Mouse (Mus musculus) ES-Bruce4 (cell line): ENCODE data around the gene Spryd3. TPM values are rescaled to one million over a fixed set of nuclear protein-coding genes. Genes with fewer than 3 reads are reported as not detected.
A peak's percentile ranks its signal among the peaks of the same experiment; 100 is the strongest.

ENCODE experiments used
- H3K27ac ChIP-seq: 2 replicates; pipeline ENCODE4 v1.5.1; 2012; ENCODE audit warnings: low read length, inconsistent platforms; ENCODE audit not compliant: insufficient read depth
- H3K27me3 ChIP-seq: 2 replicates; pipeline ENCODE4 v1.6.1; 2012; ENCODE audit warnings: mild to moderate bottlenecking, low read length, inconsistent platforms; ENCODE audit not compliant: control insufficient read depth, poor library complexity, insufficient read depth, severe bottlenecking
- H3K36me3 ChIP-seq: 2 replicates; pipeline ENCODE4 v1.6.1; 2012; ENCODE audit warnings: inconsistent platforms, mild to moderate bottlenecking, low read length, moderate library complexity; ENCODE audit not compliant: control insufficient read depth, poor library complexity, insufficient read depth, severe bottlenecking
- H3K4me1 ChIP-seq: one replicate; pipeline ENCODE4 v1.8.1; 2011; ENCODE audit warnings: low read length; ENCODE audit not compliant: control insufficient read depth, insufficient read depth
- H3K4me3 ChIP-seq: 2 replicates; pipeline ENCODE4 v1.5.1; 2011; ENCODE audit warnings: low read depth, mild to moderate bottlenecking, low read length
- H3K9ac ChIP-seq: 2 replicates; pipeline ENCODE4 v1.6.1; 2012; ENCODE audit warnings: low read depth, mild to moderate bottlenecking, inconsistent platforms; ENCODE audit not compliant: poor library complexity, severe bottlenecking
- H3K9me3 ChIP-seq: replicated peaks from 2 replicates; pipeline ENCODE4 v1.6.1; 2012; ENCODE audit warnings: mild to moderate bottlenecking, low read length, inconsistent platforms; ENCODE audit not compliant: control insufficient read depth, poor library complexity, insufficient read depth, severe bottlenecking
- CTCF ChIP-seq: IDR thresholded peaks from one replicate; pipeline ENCODE4 v1.8.1; 2011; ENCODE audit warnings: low read depth, low read length
- EP300 ChIP-seq: IDR thresholded peaks from 2 replicates; pipeline ENCODE4 v1.6.1; 2011; ENCODE audit warnings: low read depth, low read length; ENCODE audit not compliant: insufficient read depth
- POLR2A ChIP-seq: IDR thresholded peaks from one replicate; pipeline ENCODE4 v1.8.1; 2011; ENCODE audit warnings: low read length; ENCODE audit not compliant: insufficient read depth
- polyA plus RNA-seq: library from polyadenylated mRNA; stranded (reverse); fragments of >200 nt; gene quantifications from 2 replicates; pipeline ENCODE4 v1.2.4, GENCODE M21; 2011; ENCODE audit warnings: low read depth; ENCODE audit not compliant: missing spikeins, insufficient read depth, insufficient read length

Spryd3 gene
- polyA plus RNA-seq, 1 experiment = 11.7 TPM

- peak within 1 kb of the TSS; percentile 60 for H3K9ac ChIP-seq
- TF ChIP-seq EP300 (no peak), POLR2A (no peak), CTCF (no peak)
- peaks cover 11% of the 10 kb centered on the region; the same call in 1 of the 2 replicates for H3K27me3 ChIP-seq
- H3K9me3 ChIP-seq = no peaks in the 10 kb centered on the region
- H3K4me1 ChIP-seq = no peaks in the 10 kb centered on the region
- peak within 1 kb of the TSS; percentile 59 for H3K4me3 ChIP-seq
- no peak within 1 kb of the TSS for H3K27ac ChIP-seq
- H3K36me3 ChIP-seq = no peaks in the 10 kb centered on the region
Observed at GRCm38 (mm10) chr15:102144274-102144711, 8.3 kb upstream of the Spryd3 start, which contains the start of gene Igfbp6. Gene Igfbp6 (plus strand): TSS chr15:102144362.

GRCm38 (mm10) chr15:102142914-102143912 lies 7.2 kb upstream of the Spryd3 start:
- TF ChIP-seq EP300 (no peak), POLR2A (no peak), CTCF (no peak)
- no peak overlapping the region for H3K4me3 ChIP-seq
- H3K27me3 ChIP-seq = peaks cover 11% of the 10 kb centered on the region; the same call in 1 of the 2 replicates
- H3K36me3 ChIP-seq = no peaks in the 10 kb centered on the region
- no peak overlapping the region for H3K27ac ChIP-seq
- no peak overlapping the region for H3K9ac ChIP-seq
- no peaks in the 10 kb centered on the region for H3K4me1 ChIP-seq
- H3K9me3 ChIP-seq = no peaks in the 10 kb centered on the region

- H3K36me3 ChIP-seq = no peaks in the 10 kb centered on the region
- H3K4me3 ChIP-seq = no peak overlapping the region
- TF ChIP-seq CTCF = no peak
- TF ChIP-seq EP300 = no peak
- no peak for TF ChIP-seq POLR2A
- no peak overlapping the region for H3K9ac ChIP-seq
- peaks cover 11% of the 10 kb centered on the region; the same call in 1 of the 2 replicates for H3K27me3 ChIP-seq
- no peaks in the 10 kb centered on the region for H3K4me1 ChIP-seq
- H3K9me3 ChIP-seq = no peaks in the 10 kb centered on the region
- H3K27ac ChIP-seq = no peak overlapping the region
Observed at GRCm38 (mm10) chr15:102141120-102141519, 5.1 kb upstream of the Spryd3 start.

- H3K27ac ChIP-seq = no peak overlapping the region
- H3K9ac ChIP-seq = peak overlapping the region; percentile 63
- TF ChIP-seq EP300 (no peak), POLR2A (no peak), CTCF (no peak)
- no peaks in the 10 kb centered on the region for H3K4me1 ChIP-seq
- H3K36me3 ChIP-seq = no peaks in the 10 kb centered on the region
- H3K4me3 ChIP-seq = peak overlapping the region; percentile 80
- no peaks in the 10 kb centered on the region for H3K9me3 ChIP-seq
- no peaks in the 10 kb centered on the region for H3K27me3 ChIP-seq
Observed at GRCm38 (mm10) chr15:102135522-102136128, 409 bp downstream of the Spryd3 start.

GRCm38 (mm10) chr15:102134709-102135108 lies 1.3 kb downstream of the Spryd3 start:
- no peak overlapping the region for H3K4me3 ChIP-seq
- no peaks in the 10 kb centered on the region for H3K9me3 ChIP-seq
- H3K27me3 ChIP-seq = no peaks in the 10 kb centered on the region
- no peaks in the 10 kb centered on the region for H3K4me1 ChIP-seq
- H3K27ac ChIP-seq = no peak overlapping the region
- TF ChIP-seq EP300 (no peak), POLR2A (no peak), CTCF (no peak)
- H3K36me3 ChIP-seq = 0 out of 2 replicates have a peak, but pooled peaks cover 2% of the 10 kb centered on the region
- no peak overlapping the region for H3K9ac ChIP-seq

- TF ChIP-seq POLR2A = no peak
- no peak for TF ChIP-seq EP300
- TF ChIP-seq CTCF = no peak
- Histone ChIP-seq H3K4me3 (no peak overlapping the region), H3K27ac (no peak overlapping the region), H3K27me3 (no peaks in the 10 kb centered on the region), H3K36me3 (0 out of 2 replicates have a peak, but pooled peaks cover 4% of the 10 kb centered on the region), H3K9me3 (no peaks in the 10 kb centered on the region), H3K4me1 (no peaks in the 10 kb centered on the region), H3K9ac (no peak overlapping the region)
Observed at GRCm38 (mm10) chr15:102133314-102133713, 2.7 kb downstream of the Spryd3 start.
